Mouse (Mus musculus) bone marrow macrophage, adult 2 months (primary cell): Measurements from ENCODE around the gene Vil1.

ENCODE experiments used
- CTCF ChIP-seq: IDR thresholded peaks from 2 replicates; pipeline ENCODE4 v1.5.1; 2012; ENCODE audit warnings: low read depth, mild to moderate bottlenecking, low read length, moderate library complexity
- POLR2A ChIP-seq: IDR thresholded peaks from 2 replicates; pipeline ENCODE4 v1.6.1; 2012; ENCODE audit warnings: mild to moderate bottlenecking, low read depth, low read length, borderline replicate concordance

GRCm38 (mm10) chr1:74362325-74363229, 46.6 kb upstream of the Vil1 start:
- TF ChIP-seq CTCF, result no peak
- TF ChIP-seq POLR2A, result no peak
